Mouse (Mus musculus): ENCODE measurements at regions not wholly inside any gene's neighbourhood (a gene's known extent, or its start where the extent isn't known, plus 50 kb on each side); places are given as distances from the start of the nearest gene placed in this dataset.

GRCm38 (mm10) chr3:128723100-128723499 lies 476.6 kb upstream of the Pitx2 start:
- no peak overlapping the region for H3K27ac ChIP-seq (replicated peaks)

GRCm38 (mm10) chr3:128720276-128720675 lies 479.4 kb upstream of the Pitx2 start:
- Histone ChIP-seq H3K36me3 (replicated peaks) (no peaks in the 10 kb centered on the region), H3K9me3 (no peaks in the 10 kb centered on the region), H3K27me3 (replicated peaks; ENCODE audit: low read depth, poor library complexity, severe bottlenecking) (no peaks in the 10 kb centered on the region), H3K4me1 (peaks cover 10% of the 10 kb centered on the region; the same call in 1 of the 2 replicates), H3K4me3 (no peak overlapping the region), H3K27ac (replicated peaks) (no peak overlapping the region)
- WGBS, result 19% methylated on average over 5 of the region's 5 CpGs
- peak; percentile 25 for DNase-seq (ENCODE audit: low spot score)

More at GRCm38 (mm10) chr3:128723100-128723499, 476.6 kb upstream of the Pitx2 start:
- no peak for DNase-seq (ENCODE audit: low spot score)
- Histone ChIP-seq H3K4me3 (no peak overlapping the region), H3K27me3 (replicated peaks; ENCODE audit: low read depth, poor library complexity, severe bottlenecking) (no peaks in the 10 kb centered on the region), H3K9me3 (no peaks in the 10 kb centered on the region), H3K36me3 (replicated peaks) (no peaks in the 10 kb centered on the region), H3K4me1 (peaks cover 10% of the 10 kb centered on the region; the same call in 1 of the 2 replicates)
- WGBS, result 78% methylated on average over 6 of the region's 6 CpGs

GRCm38 (mm10) chr3:128719226-128719625 lies 480.5 kb upstream of the Pitx2 start:
- Histone ChIP-seq H3K4me3 (no peak overlapping the region), H3K27me3 (replicated peaks; ENCODE audit: low read depth, poor library complexity, severe bottlenecking) (no peaks in the 10 kb centered on the region), H3K9me3 (no peaks in the 10 kb centered on the region), H3K4me1 (peaks cover 10% of the 10 kb centered on the region; the same call in 1 of the 2 replicates), H3K27ac (replicated peaks) (no peak overlapping the region), H3K36me3 (replicated peaks) (no peaks in the 10 kb centered on the region)
- WGBS, result 71% methylated on average over 7 of the region's 7 CpGs
- DNase-seq (ENCODE audit: low spot score), result no peak

GRCm38 (mm10) chr3:128707270-128707669 lies 492.4 kb upstream of the Pitx2 start:
- WGBS, result 84% methylated on average over 3 of the region's 3 CpGs
- Histone ChIP-seq H3K36me3 (replicated peaks) (no peaks in the 10 kb centered on the region), H3K27me3 (replicated peaks; ENCODE audit: low read depth, poor library complexity, severe bottlenecking) (no peaks in the 10 kb centered on the region), H3K4me1 (no peaks in the 10 kb centered on the region), H3K4me3 (no peak overlapping the region), H3K9me3 (no peaks in the 10 kb centered on the region), H3K27ac (replicated peaks) (no peak overlapping the region)
- no peak for DNase-seq (ENCODE audit: low spot score)

- H3K36me3 ChIP-seq (replicated peaks), result no peaks in the 10 kb centered on the region
- no peak overlapping the region for H3K4me3 ChIP-seq
- 78% methylated on average over 8 of the region's 8 CpGs for whole genome bisulfite sequencing
- H3K27ac ChIP-seq (replicated peaks), result no peak overlapping the region
- H3K4me1 ChIP-seq, result peaks cover 20% of the 10 kb centered on the region
- H3K9me3 ChIP-seq, result no peaks in the 10 kb centered on the region
- no peaks in the 10 kb centered on the region for H3K27me3 ChIP-seq (replicated peaks; ENCODE audit: low read depth, poor library complexity, severe bottlenecking)
- no peak for DNase-seq (ENCODE audit: low spot score)
Observed at GRCm38 (mm10) chr3:128668468-128669127, 531.1 kb upstream of the Pitx2 start.

- Histone ChIP-seq H3K27me3 (replicated peaks; ENCODE audit: low read depth, poor library complexity, severe bottlenecking) (no peaks in the 10 kb centered on the region), H3K27ac (replicated peaks) (no peak overlapping the region), H3K9me3 (no peaks in the 10 kb centered on the region), H3K36me3 (replicated peaks) (no peaks in the 10 kb centered on the region), H3K4me1 (peaks cover 16% of the 10 kb centered on the region), H3K4me3 (no peak overlapping the region)
- 61% methylated on average over 3 of the region's 3 CpGs for WGBS
- no peak for DNase-seq (ENCODE audit: low spot score)
Observed at GRCm38 (mm10) chr3:128665184-128665583, 534.5 kb upstream of the Pitx2 start.

- Histone ChIP-seq H3K27me3 (replicated peaks; ENCODE audit: low read depth, poor library complexity, severe bottlenecking) (no peaks in the 10 kb centered on the region), H3K4me1 (no peaks in the 10 kb centered on the region; the same call in 1 of the 2 replicates), H3K9me3 (no peaks in the 10 kb centered on the region), H3K36me3 (replicated peaks) (no peaks in the 10 kb centered on the region), H3K27ac (replicated peaks) (no peak overlapping the region), H3K4me3 (no peak overlapping the region)
- no peak for DNase-seq (ENCODE audit: low spot score)
- WGBS, result 75% methylated on average over 18 of the region's 18 CpGs
Observed at GRCm38 (mm10) chr3:128636960-128637755, 562.5 kb upstream of the Pitx2 start.

- Histone ChIP-seq H3K27ac (replicated peaks) (no peak overlapping the region), H3K27me3 (replicated peaks; ENCODE audit: low read depth, poor library complexity, severe bottlenecking) (no peaks in the 10 kb centered on the region), H3K9me3 (no peaks in the 10 kb centered on the region), H3K4me1 (no peaks in the 10 kb centered on the region), H3K36me3 (replicated peaks) (no peaks in the 10 kb centered on the region), H3K4me3 (no peak overlapping the region)
- 94% methylated on average over 1 of the region's 1 CpGs for WGBS
- no peak for DNase-seq (ENCODE audit: low spot score)
Observed at GRCm38 (mm10) chr3:128627696-128628095, 572.0 kb upstream of the Pitx2 start.

GRCm38 (mm10) chr3:128616675-128617074 lies 583.0 kb upstream of the Pitx2 start:
- Histone ChIP-seq H3K27me3 (replicated peaks; ENCODE audit: low read depth, poor library complexity, severe bottlenecking) (no peaks in the 10 kb centered on the region), H3K4me3 (no peak overlapping the region), H3K27ac (replicated peaks) (no peak overlapping the region), H3K36me3 (replicated peaks) (no peaks in the 10 kb centered on the region), H3K4me1 (0 out of 2 replicates have a peak, but pooled peaks cover 8% of the 10 kb centered on the region), H3K9me3 (no peaks in the 10 kb centered on the region)
- 86% methylated on average over 6 of the region's 6 CpGs for WGBS
- DNase-seq (ENCODE audit: low spot score), result no peak

- Histone ChIP-seq H3K27me3 (replicated peaks; ENCODE audit: low read depth, poor library complexity, severe bottlenecking) (no peaks in the 10 kb centered on the region), H3K4me3 (no peak overlapping the region), H3K27ac (replicated peaks) (no peak overlapping the region), H3K36me3 (replicated peaks) (no peaks in the 10 kb centered on the region), H3K4me1 (0 out of 2 replicates have a peak, but pooled peaks cover 8% of the 10 kb centered on the region), H3K9me3 (no peaks in the 10 kb centered on the region)
- WGBS, result 79% methylated on average over 9 of the region's 9 CpGs
- DNase-seq (ENCODE audit: low spot score), result no peak
Observed at GRCm38 (mm10) chr3:128613657-128614056, 586.0 kb upstream of the Pitx2 start.

- Histone ChIP-seq H3K27me3 (replicated peaks; ENCODE audit: low read depth, poor library complexity, severe bottlenecking) (no peaks in the 10 kb centered on the region), H3K4me1 (0 out of 2 replicates have a peak, but pooled peaks cover 8% of the 10 kb centered on the region), H3K4me3 (no peak overlapping the region), H3K9me3 (no peaks in the 10 kb centered on the region), H3K27ac (replicated peaks) (no peak overlapping the region), H3K36me3 (replicated peaks) (no peaks in the 10 kb centered on the region)
- no peak for DNase-seq (ENCODE audit: low spot score)
- WGBS, result 87% methylated on average over 6 of the region's 6 CpGs
Observed at GRCm38 (mm10) chr3:128610731-128611130, 588.9 kb upstream of the Pitx2 start.

GRCm38 (mm10) chr3:128608694-128609093 lies 591.0 kb upstream of the Pitx2 start:
- Histone ChIP-seq H3K4me1 (0 out of 2 replicates have a peak, but pooled peaks cover 6% of the 10 kb centered on the region), H3K9me3 (no peaks in the 10 kb centered on the region), H3K27me3 (replicated peaks; ENCODE audit: low read depth, poor library complexity, severe bottlenecking) (no peaks in the 10 kb centered on the region), H3K27ac (replicated peaks) (no peak overlapping the region), H3K36me3 (replicated peaks) (no peaks in the 10 kb centered on the region), H3K4me3 (no peak overlapping the region)
- WGBS, result 87% methylated on average over 3 of the region's 3 CpGs
- no peak for DNase-seq (ENCODE audit: low spot score)

Data from embryonic facial prominence, embryonic 10.5 days (tissue).